ENCODE assay signal across 18 mouse cellular contexts in genomic region chr11:86963698-86964097, GRCm38 (mm10). TPM values are rescaled to one million over a fixed set of nuclear protein-coding genes. Genes with fewer than 3 reads are reported as not detected.
A peak's percentile ranks its signal among the peaks of the same experiment; 100 is the strongest.
DNase-seq lines count a peak whose midpoint lies in the region; ATAC-seq and TF ChIP-seq lines count a peak whose summit lies in the region.
"Had no signal": no experiment of that assay in that cellular context is flagged by ENCODE, and none has a peak within 500 bp of the region (broad histone marks: within the 10 kb centered on the region; RNA-seq: fewer than 3 reads in every experiment).

No protein-coding gene starts in this region.

- H3K4me2 ChIP-seq in heart, embryonic 11.5 days: no peak overlapping the region
- H3K4me2 ChIP-seq in hindbrain, embryonic 14.5 days (replicated peaks): no peak overlapping the region
- H3K4me2 ChIP-seq in liver, postnatal 0 days (ENCODE audit: low read depth, low read length): no peak overlapping the region
- no peak overlapping the region for H3K4me2 ChIP-seq in liver, embryonic 12.5 days
- no peak overlapping the region for H3K4me2 ChIP-seq in intestine, postnatal 0 days (replicated peaks; ENCODE audit: low read depth)
- H3K4me2 ChIP-seq: forebrain, embryonic 13.5 days; lung, embryonic 14.5 days; stomach, embryonic 15.5 days had no signal

- H3K4me3 ChIP-seq in heart, embryonic 11.5 days (ENCODE audit: low read depth, low read length): no peak overlapping the region
- no peak overlapping the region for H3K4me3 ChIP-seq in hindbrain, embryonic 10.5 days
- no peak overlapping the region for H3K4me3 ChIP-seq in hindbrain, embryonic 14.5 days (replicated peaks; ENCODE audit: low read length)
- no peak overlapping the region for H3K4me3 ChIP-seq in liver, postnatal 0 days (ENCODE audit: low read depth, low read length)
- H3K4me3 ChIP-seq in liver, embryonic 12.5 days: no peak overlapping the region
- no peak overlapping the region for H3K4me3 ChIP-seq in intestine, postnatal 0 days (ENCODE audit: low read depth, low read length)
- no peak overlapping the region for H3K4me3 ChIP-seq in embryonic facial prominence, embryonic 10.5 days
- H3K4me3 ChIP-seq: forebrain, embryonic 13.5 days; midbrain, embryonic 10.5 days; stomach, embryonic 15.5 days had no signal

- 48% methylated on average over 10 of the region's 10 CpGs for WGBS in heart, embryonic 11.5 days (ENCODE audit: insufficient replicate concordance)
- 87% methylated on average over 10 of the region's 10 CpGs for WGBS in hindbrain, embryonic 10.5 days
- WGBS in hindbrain, embryonic 14.5 days: 88% methylated on average over 10 of the region's 10 CpGs
- WGBS in liver, postnatal 0 days (ENCODE audit: insufficient replicate concordance): 60% methylated on average over 10 of the region's 10 CpGs
- 60% methylated on average over 10 of the region's 10 CpGs for WGBS in liver, embryonic 12.5 days (ENCODE audit: insufficient replicate concordance)
- WGBS in intestine, postnatal 0 days: 55% methylated on average over 10 of the region's 10 CpGs
- 89% methylated on average over 10 of the region's 10 CpGs for WGBS in embryonic facial prominence, embryonic 10.5 days

- no peak for TF ChIP-seq EP300 in liver, postnatal 0 days (IDR thresholded peaks at IDR 0.05; ENCODE audit: low read depth)

- no peak for ATAC-seq in heart, embryonic 11.5 days (replicated peaks; ENCODE audit: insufficient number of reproducible peaks, low FRiP score, low TSS enrichment)
- ATAC-seq in hindbrain, embryonic 14.5 days (ENCODE audit: low FRiP score): no peak
- no peak for ATAC-seq in liver, postnatal 0 days
- ATAC-seq in liver, embryonic 12.5 days: no peak
- no peak for ATAC-seq in intestine, postnatal 0 days
- ATAC-seq: forebrain, embryonic 13.5 days had no signal

- peak overlapping the region; percentile 89 for H3K27ac ChIP-seq in heart, embryonic 11.5 days (ENCODE audit: low read depth, low read length)
- peak overlapping the region; percentile 72 for H3K27ac ChIP-seq in hindbrain, embryonic 10.5 days
- H3K27ac ChIP-seq in hindbrain, embryonic 14.5 days: no peak overlapping the region
- H3K27ac ChIP-seq in liver, postnatal 0 days (ENCODE audit: low read depth): peak overlapping the region; percentile 2; the same call in 1 of the 2 replicates
- no peak overlapping the region for H3K27ac ChIP-seq in liver, embryonic 12.5 days
- H3K27ac ChIP-seq in intestine, postnatal 0 days (ENCODE audit: low read depth, low read length): peak overlapping the region; percentile 57
- H3K27ac ChIP-seq in embryonic facial prominence, embryonic 10.5 days (replicated peaks): no peak overlapping the region
- H3K27ac ChIP-seq: forebrain, embryonic 13.5 days; macrophage had no signal

- H3K4me1 ChIP-seq in heart, embryonic 11.5 days (ENCODE audit: control insufficient read depth, insufficient read depth, low read length): peaks cover 73% of the 10 kb centered on the region
- peaks cover 66% of the 10 kb centered on the region for H3K4me1 ChIP-seq in hindbrain, embryonic 10.5 days (replicated peaks)
- peaks cover 22% of the 10 kb centered on the region for H3K4me1 ChIP-seq in hindbrain, embryonic 14.5 days (replicated peaks; ENCODE audit: control insufficient read depth, insufficient read depth, low read length)
- peaks cover 51% of the 10 kb centered on the region for H3K4me1 ChIP-seq in liver, postnatal 0 days (ENCODE audit: insufficient read depth)
- peaks cover 54% of the 10 kb centered on the region for H3K4me1 ChIP-seq in liver, embryonic 12.5 days
- peaks cover 63% of the 10 kb centered on the region for H3K4me1 ChIP-seq in intestine, postnatal 0 days (replicated peaks; ENCODE audit: control insufficient read depth, insufficient read depth, low read length)
- H3K4me1 ChIP-seq in embryonic facial prominence, embryonic 10.5 days: peaks cover 58% of the 10 kb centered on the region

- TF ChIP-seq CTCF in liver, postnatal 0 days (IDR thresholded peaks at IDR 0.05; ENCODE audit: low read depth): no peak
- no peak for TF ChIP-seq CTCF in intestine, postnatal 0 days (IDR thresholded peaks at IDR 0.05; ENCODE audit: low read depth)

- no peaks in the 10 kb centered on the region for H3K9me3 ChIP-seq in heart, embryonic 11.5 days (replicated peaks; ENCODE audit: control insufficient read depth, low read length)
- H3K9me3 ChIP-seq in hindbrain, embryonic 10.5 days: no peaks in the 10 kb centered on the region
- H3K9me3 ChIP-seq in hindbrain, embryonic 14.5 days (ENCODE audit: control insufficient read depth, low read length): no peaks in the 10 kb centered on the region
- no peaks in the 10 kb centered on the region for H3K9me3 ChIP-seq in liver, postnatal 0 days (ENCODE audit: low read length)
- H3K9me3 ChIP-seq in liver, embryonic 12.5 days (replicated peaks): no peaks in the 10 kb centered on the region
- no peaks in the 10 kb centered on the region for H3K9me3 ChIP-seq in intestine, postnatal 0 days (ENCODE audit: control insufficient read depth)
- H3K9me3 ChIP-seq in embryonic facial prominence, embryonic 10.5 days: no peaks in the 10 kb centered on the region
- H3K9me3 ChIP-seq: forebrain, embryonic 13.5 days; midbrain, embryonic 10.5 days; stomach, embryonic 15.5 days had no signal

- H3K9ac ChIP-seq in heart, embryonic 11.5 days (ENCODE audit: low read depth, low read length): no peak overlapping the region
- H3K9ac ChIP-seq in hindbrain, embryonic 14.5 days: no peak overlapping the region
- H3K9ac ChIP-seq in liver, postnatal 0 days (replicated peaks): no peak overlapping the region
- H3K9ac ChIP-seq in liver, embryonic 12.5 days: no peak overlapping the region
- H3K9ac ChIP-seq in intestine, postnatal 0 days (ENCODE audit: low read depth, low read length): no peak overlapping the region
- H3K9ac ChIP-seq: forebrain, embryonic 13.5 days; lung, embryonic 14.5 days; stomach, embryonic 15.5 days had no signal

- no peak for DNase-seq in heart, adult 18-20 months
- DNase-seq in hindbrain, embryonic 10.5 days (ENCODE audit: low spot score): no peak
- no peak for DNase-seq in hindbrain, embryonic 14.5 days (ENCODE audit: low spot score)
- DNase-seq in liver, postnatal 0 days: no peak
- no peak for DNase-seq in embryonic facial prominence, embryonic 10.5 days (ENCODE audit: low spot score)
- DNase-seq: B cell, adult 2 months; cerebellum, adult 18-20 months; gastrocnemius, postnatal 10 days; liver; lung, embryonic 14.5 days; right cerebral cortex, postnatal 25 days had no signal

- peaks cover 4% of the 10 kb centered on the region; the same call in 1 of the 2 replicates for H3K36me3 ChIP-seq in heart, embryonic 11.5 days (ENCODE audit: control insufficient read depth, insufficient read depth, low read length)
- no peaks in the 10 kb centered on the region; the same call in 1 of the 2 replicates for H3K36me3 ChIP-seq in hindbrain, embryonic 10.5 days
- H3K36me3 ChIP-seq in hindbrain, embryonic 14.5 days (replicated peaks; ENCODE audit: control insufficient read depth, insufficient read depth): no peaks in the 10 kb centered on the region; the same call in 1 of the 2 replicates
- no peaks in the 10 kb centered on the region for H3K36me3 ChIP-seq in liver, postnatal 0 days (replicated peaks; ENCODE audit: insufficient read depth, low read length)
- no peaks in the 10 kb centered on the region for H3K36me3 ChIP-seq in liver, embryonic 12.5 days
- H3K36me3 ChIP-seq in intestine, postnatal 0 days (ENCODE audit: control insufficient read depth, insufficient read depth): no peaks in the 10 kb centered on the region
- peaks cover 11% of the 10 kb centered on the region; the same call in 1 of the 2 replicates for H3K36me3 ChIP-seq in embryonic facial prominence, embryonic 10.5 days (replicated peaks)
- H3K36me3 ChIP-seq: midbrain, embryonic 10.5 days; stomach, embryonic 15.5 days had no signal

- no peaks in the 10 kb centered on the region for H3K27me3 ChIP-seq in heart, embryonic 11.5 days (ENCODE audit: control insufficient read depth, insufficient read depth, low read length)
- no peaks in the 10 kb centered on the region for H3K27me3 ChIP-seq in hindbrain, embryonic 10.5 days (ENCODE audit: insufficient read depth, poor library complexity, severe bottlenecking)
- no peaks in the 10 kb centered on the region for H3K27me3 ChIP-seq in hindbrain, embryonic 14.5 days (ENCODE audit: control insufficient read depth, insufficient read depth, low read length)
- H3K27me3 ChIP-seq in liver, postnatal 0 days (ENCODE audit: insufficient read depth, low read length): no peaks in the 10 kb centered on the region
- no peaks in the 10 kb centered on the region for H3K27me3 ChIP-seq in liver, embryonic 12.5 days (replicated peaks)
- H3K27me3 ChIP-seq in intestine, postnatal 0 days (replicated peaks; ENCODE audit: control insufficient read depth, insufficient read depth, low read length): no peaks in the 10 kb centered on the region
- H3K27me3 ChIP-seq in embryonic facial prominence, embryonic 10.5 days (replicated peaks; ENCODE audit: low read depth, poor library complexity, severe bottlenecking): no peaks in the 10 kb centered on the region
- H3K27me3 ChIP-seq: forebrain, embryonic 13.5 days; stomach, embryonic 15.5 days had no signal

RNA-seq across cellular contexts. Expression of gene Ypel2, which starts 29.8 kb away (rescaled TPM):
- 16.8 and 23.9 TPM in 2 replicates for polyA plus RNA-seq in heart, embryonic 11.5 days (2014; fragmentation: Nextera tagmentation; extraction: Ambion mirVana)
- total RNA-seq in heart, adult 18-20 months (2021): 10 to 100 TPM; 21.4 to 25.5 TPM
- polyA plus RNA-seq in hindbrain, embryonic 10.5 days (2016; fragmentation: Nextera tagmentation; extraction: Ambion mirVana): 4.2 and 4.3 TPM in 2 replicates
- 3.2 and 3.9 TPM in 2 replicates for polyA plus RNA-seq in hindbrain, embryonic 14.5 days (2014; fragmentation: Nextera tagmentation; extraction: Ambion mirVana)
- 2.1 TPM in 2 replicates for polyA plus RNA-seq in liver, postnatal 0 days (2015; fragmentation: Nextera tagmentation; extraction: Ambion mirVana)
- polyA plus RNA-seq in liver, embryonic 12.5 days (2016; fragmentation: Nextera tagmentation; extraction: Ambion mirVana): 1.3 and 1.4 TPM in 2 replicates
- 4.6 and 5.9 TPM in 2 replicates for polyA plus RNA-seq in intestine, postnatal 0 days (2015; fragmentation: Nextera tagmentation; extraction: Ambion mirVana)
- polyA plus RNA-seq in embryonic facial prominence, embryonic 10.5 days (2016; fragmentation: Nextera tagmentation; extraction: Ambion mirVana): 4.2 and 5.4 TPM in 2 replicates

Comparison
In these comparisons a context has a peak if more than half of its experiments do, and no peak if none do; other contexts are left out.
1. H3K27ac ChIP-seq: peak in heart, embryonic 11.5 days (single experiment), hindbrain, embryonic 10.5 days (single experiment), liver, postnatal 0 days (single experiment) and intestine, postnatal 0 days (single experiment); none in hindbrain, embryonic 14.5 days (single experiment), liver, embryonic 12.5 days (single experiment) and embryonic facial prominence, embryonic 10.5 days (single experiment).